Mouse (Mus musculus) heart, postnatal 14 days (tissue): ENCODE results near the gene Ccr4. TPM values are rescaled to one million over a fixed set of nuclear protein-coding genes. Genes with fewer than 3 reads are reported as not detected.

ENCODE experiments used
- DNase-seq, 2 experiments: peaks; one replicate each; pipeline ENCODE4 v3.0.0; 2021 to 2022
- intact Hi-C: fragments of 180-260 bp; cut with DNase I; formaldehyde crosslinking; loops from one replicate; pipeline ENCODE4 v1.15.1; 2025
- total RNA-seq, 2 experiments: library from RNA; stranded (reverse); gene quantifications; 2 replicates each; pipeline ENCODE4 v1.2.3; 2021

Ccr4 gene
- total RNA-seq, 2 experiments from 2014 or later, result 0.68 TPM; not detected in 1

- no peak for DNase-seq
- intact Hi-C loops, result no loop called here
Observed at GRCm38 (mm10) chr9:114484771-114485170, 19.9 kb downstream of the Ccr4 start.

- DNase-seq, result no peak
- intact Hi-C loops, result no loop called here
Observed at GRCm38 (mm10) chr9:114480940-114481339, 23.8 kb downstream of the Ccr4 start.

GRCm38 (mm10) chr9:114477019-114477418, 27.7 kb downstream of the Ccr4 start:
- DNase-seq, result no peak
- intact Hi-C loops, result no loop called here

- no peak for DNase-seq
- intact Hi-C loops, result no loop called here
Observed at GRCm38 (mm10) chr9:114471892-114472291, 32.8 kb downstream of the Ccr4 start.

GRCm38 (mm10) chr9:114468701-114469100, 36.0 kb downstream of the Ccr4 start:
- intact Hi-C loops, result no loop called here
- DNase-seq, result no peak

GRCm38 (mm10) chr9:114468217-114468616, 36.5 kb downstream of the Ccr4 start:
- intact Hi-C loops, result no loop called here
- DNase-seq, result no peak

GRCm38 (mm10) chr9:114466871-114467270, 37.8 kb downstream of the Ccr4 start:
- DNase-seq, result no peak
- intact Hi-C loops, result no loop called here

- no peak for DNase-seq
Observed at GRCm38 (mm10) chr9:114465442-114465841, 39.3 kb downstream of the Ccr4 start.

GRCm38 (mm10) chr9:114462569-114462968, 42.1 kb downstream of the Ccr4 start:
- intact Hi-C loops, result no loop called here
- DNase-seq, result no peak

More at GRCm38 (mm10) chr9:114465442-114465841, 39.3 kb downstream of the Ccr4 start:
- intact Hi-C loops, result no loop called here

GRCm38 (mm10) chr9:114458436-114458835, 46.3 kb downstream of the Ccr4 start:
- DNase-seq, result no peak
- intact Hi-C loops, result no loop called here

GRCm38 (mm10) chr9:114455420-114455819, 49.3 kb downstream of the Ccr4 start:
- DNase-seq, result no peak

GRCm38 (mm10) chr9:114452418-114452817, 52.3 kb downstream of the Ccr4 start:
- no peak for DNase-seq
- intact Hi-C loops, result no loop called here

More at GRCm38 (mm10) chr9:114455420-114455819, 49.3 kb downstream of the Ccr4 start:
- intact Hi-C loops, result no loop called here

- intact Hi-C loops, result no loop called here
Observed at GRCm38 (mm10) chr9:114451615-114452014, 53.1 kb downstream of the Ccr4 start.

GRCm38 (mm10) chr9:114449120-114449754, 55.5 kb downstream of the Ccr4 start:
- intact Hi-C loops, result no loop called here
- DNase-seq, result no peak

More at GRCm38 (mm10) chr9:114451615-114452014, 53.1 kb downstream of the Ccr4 start:
- no peak for DNase-seq

GRCm38 (mm10) chr9:114448700-114449099, 56.0 kb downstream of the Ccr4 start:
- no peak for DNase-seq
- intact Hi-C loops, result no loop called here

- intact Hi-C loops, result no loop called here
Observed at GRCm38 (mm10) chr9:114446887-114447286, 57.8 kb downstream of the Ccr4 start.

GRCm38 (mm10) chr9:114443351-114443750, 61.4 kb downstream of the Ccr4 start:
- intact Hi-C loops, result no loop called here
- no peak for DNase-seq

More at GRCm38 (mm10) chr9:114446887-114447286, 57.8 kb downstream of the Ccr4 start:
- no peak for DNase-seq

- intact Hi-C loops, result no loop called here
- DNase-seq, result no peak
Observed at GRCm38 (mm10) chr9:114442893-114443292, 61.8 kb downstream of the Ccr4 start.

GRCm38 (mm10) chr9:114442225-114442624, 62.5 kb downstream of the Ccr4 start:
- intact Hi-C loops, result no loop called here
- DNase-seq, result no peak

GRCm38 (mm10) chr9:114440548-114440947, 64.2 kb downstream of the Ccr4 start:
- intact Hi-C loops, result no loop called here
- DNase-seq, result no peak
